Mouse (Mus musculus) CH12.LX (cell line): Measurements from ENCODE around the gene Ttc17. TPM values are rescaled to one million over a fixed set of nuclear protein-coding genes. Genes with fewer than 3 reads are reported as not detected.

ENCODE experiments used
- DNase-seq: peaks from one replicate; pipeline ENCODE4 v3.0.0-alpha.2; 2013; ENCODE audit errors: extremely low read depth
- H3K27ac ChIP-seq: 2 replicates; pipeline ENCODE4 v1.5.1; 2012; ENCODE audit warnings: low read depth, mild to moderate bottlenecking, control low read depth, moderate library complexity; ENCODE audit not compliant: insufficient read depth
- H3K27me3 ChIP-seq: replicated peaks from 2 replicates; pipeline ENCODE3; 2012; ENCODE audit warnings: inconsistent platforms
- H3K36me3 ChIP-seq, 2 experiments: replicated peaks in 1 of 2; 2 replicates each; pipeline versions ENCODE3 to v1.6.1; 2012; ENCODE audit warnings: inconsistent platforms in 1 of 2, low read length in 1 of 2, mild to moderate bottlenecking in 1 of 2, mixed read lengths in 1 of 2, moderate library complexity in 1 of 2; ENCODE audit not compliant: control insufficient read depth in 1 of 2, insufficient read depth in 1 of 2
- H3K4me1 ChIP-seq, 2 experiments: 2 replicates each; pipeline ENCODE4 v1.6.1; 2012; ENCODE audit warnings: inconsistent platforms in 1 of 2, moderate library complexity in 1 of 2; ENCODE audit not compliant: insufficient read depth in 2 of 2, control insufficient read depth in 1 of 2
- H3K4me2 ChIP-seq: 2 replicates; pipeline ENCODE4 v1.6.1; 2012; ENCODE audit warnings: low read depth, mild to moderate bottlenecking, control low read depth; ENCODE audit not compliant: poor library complexity, insufficient read depth, severe bottlenecking
- H3K4me3 ChIP-seq, 3 experiments: fragments of 150-350 bp in 1 of 3; sonication (generic) in 1 of 3; replicated peaks in 1 of 3; 2 replicates each; pipeline versions ENCODE3 to v1.5.1; 2011 to 2012; ENCODE audit warnings: low read depth in 2 of 3, low read length in 2 of 3, mild to moderate bottlenecking in 2 of 3, moderate library complexity in 2 of 3, control low read depth in 1 of 3, improper control_type of control experiment in 1 of 3, inconsistent platforms in 1 of 3, mixed read lengths in 1 of 3; ENCODE audit not compliant: poor library complexity in 1 of 3
- H3K79me2 ChIP-seq: replicated peaks from 2 replicates; pipeline ENCODE4 v1.6.1; 2012; ENCODE audit warnings: mild to moderate bottlenecking, moderate library complexity; ENCODE audit not compliant: control insufficient read depth, poor library complexity, insufficient read depth, severe bottlenecking; ENCODE audit errors: extremely low read depth
- H3K9ac ChIP-seq: 2 replicates; pipeline ENCODE4 v1.6.1; 2012; ENCODE audit warnings: low read depth, mild to moderate bottlenecking, control low read depth, moderate library complexity; ENCODE audit not compliant: insufficient read depth
- H3K9me3 ChIP-seq: replicated peaks from 2 replicates; pipeline ENCODE3; 2012; ENCODE audit warnings: low read length, inconsistent platforms, mixed read lengths
- CHD2 ChIP-seq: IDR thresholded peaks from 2 replicates; pipeline ENCODE4 v1.6.1; 2011; ENCODE audit warnings: low read length, improper control_type of control experiment
- E2F4 ChIP-seq: IDR thresholded peaks from 2 replicates; pipeline ENCODE4 v1.6.1; 2011; ENCODE audit warnings: low read depth, low read length, improper control_type of control experiment; ENCODE audit not compliant: insufficient replicate concordance
- ELF1 ChIP-seq: IDR thresholded peaks from 2 replicates; pipeline ENCODE4 v1.6.1; 2014; ENCODE audit warnings: low read depth, mild to moderate bottlenecking, inconsistent platforms, low read length, improper control_type of control experiment
- EP300 ChIP-seq: IDR thresholded peaks from 2 replicates; pipeline ENCODE4 v1.6.1; 2011; ENCODE audit warnings: low read length, improper control_type of control experiment
- ETS1 ChIP-seq: conservative IDR thresholded peaks from 2 replicates; pipeline ENCODE4 v1.6.1; 2012; ENCODE audit warnings: low read depth, mild to moderate bottlenecking, inconsistent platforms, low read length, improper control_type of control experiment, moderate library complexity
- GABPA ChIP-seq: IDR thresholded peaks from 2 replicates; pipeline ENCODE4 v1.6.1; 2012; ENCODE audit warnings: low read depth, low read length, improper control_type of control experiment, inconsistent platforms; ENCODE audit not compliant: insufficient replicate concordance
- KAT2A ChIP-seq: IDR thresholded peaks from 2 replicates; pipeline ENCODE4 v1.6.1; 2012; ENCODE audit warnings: low read length, improper control_type of control experiment, inconsistent platforms; ENCODE audit not compliant: insufficient replicate concordance
- MEF2A ChIP-seq: IDR thresholded peaks from 2 replicates; pipeline ENCODE4 v1.6.1; 2014; ENCODE audit warnings: low read depth, mild to moderate bottlenecking, inconsistent platforms, low read length, improper control_type of control experiment, borderline replicate concordance
- NRF1 ChIP-seq: IDR thresholded peaks from 2 replicates; pipeline ENCODE4 v1.6.1; 2014; ENCODE audit warnings: low read depth, mild to moderate bottlenecking, inconsistent platforms, low read length, improper control_type of control experiment, moderate library complexity
- RAD21 ChIP-seq: IDR thresholded peaks from 2 replicates; pipeline ENCODE4 v1.6.1; 2011; ENCODE audit warnings: low read depth, mild to moderate bottlenecking, low read length, improper control_type of control experiment, moderate library complexity
- SIN3A ChIP-seq: IDR thresholded peaks from 2 replicates; pipeline ENCODE4 v1.6.1; 2012; ENCODE audit warnings: low read length, improper control_type of control experiment, inconsistent platforms
- TCF12 ChIP-seq: IDR thresholded peaks from 2 replicates; pipeline ENCODE4 v1.6.1; 2014; ENCODE audit warnings: low read depth, mild to moderate bottlenecking, inconsistent platforms, low read length, improper control_type of control experiment
- UBTF ChIP-seq: IDR thresholded peaks from 2 replicates; pipeline ENCODE4 v1.6.1; 2012; ENCODE audit warnings: low read depth, mild to moderate bottlenecking, inconsistent platforms, low read length, improper control_type of control experiment, moderate library complexity
- USF1 ChIP-seq: IDR thresholded peaks from 2 replicates; pipeline ENCODE4 v1.6.1; 2014; ENCODE audit warnings: low read depth, mild to moderate bottlenecking, inconsistent platforms, low read length, improper control_type of control experiment
- ZC3H11A ChIP-seq: IDR thresholded peaks from 2 replicates; pipeline ENCODE4 v1.6.1; 2012; ENCODE audit warnings: low read depth, mild to moderate bottlenecking, inconsistent platforms, low read length, improper control_type of control experiment
- dilution Hi-C: fragments of 300-500 bp; cut with MboI; formaldehyde crosslinking; loops from 2 replicates; pipeline ENCODE4 v1.14.3; 2020; ENCODE audit warnings: low sequenced_read_pairs; ENCODE audit not compliant: extremely low pct_unique_long_range_greater_than_20kb, extremely low pct_ligation_motif_present
- in situ Hi-C: fragments of 300-500 bp; cut with MboI; formaldehyde crosslinking; loops from 3 replicates; pipeline ENCODE4 v1.14.3; 2019; ENCODE audit warnings: low sequenced_read_pairs, low pct_ligation_motif_present, low pct_unique_long_range_greater_than_20kb, mixed read lengths
- polyA plus RNA-seq: library from polyadenylated mRNA; unstranded; fragments of >175 nt; gene quantifications from 2 replicates; pipeline ENCODE4 v1.2.1, GENCODE M21; 2012; ENCODE audit warnings: low read depth; ENCODE audit not compliant: insufficient read length
- total RNA-seq, 2 experiments: library from RNA; depleted of rRNA; stranded (reverse); fragments of 300-350 nt in 1 of 2; fragments of >200 nt in 1 of 2; gene quantifications; 2 replicates each; pipeline ENCODE4 v1.2.3; 2012 to 2014

Ttc17 gene
- total and polyA plus RNA-seq, 3 experiments = 13.2 to 17.9 (median 13.8) TPM

DNA sequence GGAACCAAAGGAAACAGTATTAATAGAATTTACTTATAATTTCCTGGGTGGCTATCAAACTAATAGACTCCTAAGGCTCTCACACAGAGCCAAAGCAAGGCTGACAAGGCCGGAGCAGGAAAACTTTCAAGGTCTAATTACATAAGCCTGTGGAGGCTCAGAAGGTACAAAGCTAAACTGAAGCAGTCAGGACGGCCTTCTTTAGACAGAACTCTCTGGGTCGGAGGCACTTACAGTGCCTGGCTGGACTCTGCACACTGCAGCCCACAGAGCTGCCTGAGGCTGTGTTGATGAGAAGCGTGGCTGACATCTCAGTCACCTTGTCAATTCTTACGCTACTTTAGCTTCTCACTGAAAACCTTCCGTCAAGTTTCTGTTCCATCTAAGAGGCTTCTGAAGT, 42.7 kb downstream of the Ttc17 start:
- in situ Hi-C loops (no loop called here), dilution Hi-C loops (no loop called here)
- H3K9me3 ChIP-seq = peaks cover 3% of the 10 kb centered on the region
- DNase-seq = no peak
- no peaks in the 10 kb centered on the region for H3K79me2 ChIP-seq
- H3K36me3 ChIP-seq = peaks cover 41 to 61% of the 10 kb centered on the region in 2 experiments
- H3K4me2 ChIP-seq = no peak overlapping the region
- no peak overlapping the region for H3K27ac ChIP-seq
- no peaks in the 10 kb centered on the region for H3K27me3 ChIP-seq
- H3K4me1 ChIP-seq = peaks cover 0 to 14% of the 10 kb centered on the region in 2 experiments; a peak in 2 of 4 replicates
- no peak overlapping the region for H3K9ac ChIP-seq
- H3K4me3 ChIP-seq = no peak overlapping the region
- TF ChIP-seq EP300 = no peak
- no peak for TF ChIP-seq USF1
- no peak for TF ChIP-seq MEF2A
- no peak for TF ChIP-seq KAT2A
- no peak for TF ChIP-seq NRF1
- TF ChIP-seq RAD21 = no peak
- TF ChIP-seq TCF12 = no peak
- no peak for TF ChIP-seq CHD2
- TF ChIP-seq ZC3H11A = no peak
- no peak for TF ChIP-seq GABPA

DNA sequence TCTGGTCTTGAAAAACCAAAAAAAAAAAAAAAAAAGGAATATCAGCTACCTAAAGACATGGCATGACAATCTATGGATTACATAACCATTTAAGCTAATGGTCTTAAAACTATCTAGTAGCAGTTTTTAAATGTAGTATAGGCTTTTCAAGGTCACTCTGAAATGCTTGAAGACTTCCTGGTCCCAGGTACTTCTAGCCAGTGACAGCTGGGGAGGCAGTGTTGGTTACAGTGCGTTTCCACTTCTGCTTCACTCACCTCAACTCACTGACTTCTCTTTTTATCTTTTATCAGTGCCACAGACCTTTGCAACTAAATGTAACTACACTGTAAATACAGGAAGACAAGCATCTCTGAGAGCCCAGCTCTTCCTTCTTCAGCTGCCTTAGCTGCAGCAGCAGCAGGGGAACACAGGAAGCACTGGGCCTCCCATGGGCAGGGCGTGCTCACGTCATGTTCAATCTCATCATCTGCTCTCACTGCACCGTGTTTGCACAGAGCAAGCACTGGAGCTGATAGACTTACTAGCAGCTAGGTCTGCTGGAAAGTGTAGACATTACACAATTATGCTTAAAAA, 46.0 kb downstream of the Ttc17 start:
- H3K27ac ChIP-seq = 0 out of 2 replicates have a peak overlapping the region, but pooled peaks have one; percentile 4
- DNase-seq = peak; percentile 65
- dilution Hi-C loops (no loop called here), in situ Hi-C loops (no loop called here)
- H3K27me3 ChIP-seq = no peaks in the 10 kb centered on the region
- no peak overlapping the region for H3K4me2 ChIP-seq
- no peak overlapping the region for H3K9ac ChIP-seq
- peaks cover 3% of the 10 kb centered on the region for H3K9me3 ChIP-seq
- no peak overlapping the region for H3K4me3 ChIP-seq
- peaks cover 47 to 73% of the 10 kb centered on the region in 2 experiments for H3K36me3 ChIP-seq
- no peaks in the 10 kb centered on the region for H3K79me2 ChIP-seq
- TF ChIP-seq ETS1 (0 out of 2 replicates have a peak, but pooled peaks have one; percentile 22), E2F4 (no peak), UBTF (no peak), ELF1 (peak; percentile 58; the same call in 1 of the 2 replicates), SIN3A (peak; percentile 21; the same call in 1 of the 2 replicates)
- peaks cover 0 to 14% of the 10 kb centered on the region in 2 experiments; a peak in 2 of 4 replicates for H3K4me1 ChIP-seq
